Mouse (Mus musculus): Measurements from ENCODE around the gene Fosl1.

The Fosl1 gene

DNA sequence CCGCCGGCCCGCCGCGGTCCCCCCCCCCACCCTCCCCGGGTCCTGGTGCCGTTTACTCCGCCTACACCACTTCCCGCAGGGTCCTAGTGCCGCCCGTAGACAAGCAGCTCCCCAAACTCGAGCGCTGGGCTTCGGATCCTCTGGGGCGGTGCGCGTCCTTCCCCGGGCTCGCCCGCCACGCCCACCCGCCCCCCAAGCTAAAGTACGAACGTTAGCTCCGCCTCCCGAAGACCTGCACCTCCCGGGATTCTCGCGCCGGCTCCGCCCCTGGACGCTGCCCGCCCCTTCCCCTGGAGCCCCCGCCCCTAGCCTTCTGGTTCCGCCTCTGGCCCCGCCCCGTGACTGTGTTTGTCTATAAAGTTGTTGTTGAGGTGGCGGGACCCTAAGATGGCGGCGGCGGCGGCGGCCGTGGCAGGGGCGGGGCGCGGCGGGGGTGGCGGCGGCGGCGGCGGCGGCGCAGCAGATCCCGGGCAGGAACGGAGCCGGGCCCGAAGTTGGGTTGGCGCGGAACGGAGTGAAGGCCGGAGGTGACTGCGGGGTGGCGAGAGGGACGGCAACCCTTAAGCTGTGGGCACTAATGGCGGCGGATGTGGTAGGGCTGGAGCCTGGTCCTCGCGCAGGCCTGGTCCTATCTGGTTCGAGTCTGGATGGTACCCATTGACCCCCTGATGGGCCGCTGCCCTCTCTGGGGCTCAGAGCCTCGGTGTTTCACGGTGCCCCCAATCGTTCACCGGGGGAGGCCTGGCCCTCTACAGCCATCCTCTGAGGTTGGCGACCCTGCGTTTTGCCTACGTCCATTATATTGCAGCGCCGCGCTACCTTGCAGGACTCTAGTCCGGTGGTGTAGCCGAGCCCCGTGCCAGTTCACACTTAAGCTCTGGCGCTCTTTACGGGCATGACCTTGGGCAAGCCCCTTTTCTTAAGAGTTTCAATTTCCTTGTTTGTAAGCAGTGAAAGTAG lies 22.3 kb upstream of the Fosl1 start, which contains the start of the genes Drap1 and AI837181:
Gene Drap1 (minus strand): TSS at position 198 of the 960 bp plus-strand sequence.
Gene AI837181 (plus strand): TSS at position 363 of the 960 bp plus-strand sequence.
- peak; percentile 97 to 98 for DNase-seq

- peak in 1 of 2 experiments; percentile 46 for DNase-seq
Observed at GRCm38 (mm10) chr19:5425906-5426565, 21.3 kb upstream of the Fosl1 start.

- no peak for DNase-seq
Observed at GRCm38 (mm10) chr19:5426640-5427290, 20.6 kb upstream of the Fosl1 start.

DNA sequence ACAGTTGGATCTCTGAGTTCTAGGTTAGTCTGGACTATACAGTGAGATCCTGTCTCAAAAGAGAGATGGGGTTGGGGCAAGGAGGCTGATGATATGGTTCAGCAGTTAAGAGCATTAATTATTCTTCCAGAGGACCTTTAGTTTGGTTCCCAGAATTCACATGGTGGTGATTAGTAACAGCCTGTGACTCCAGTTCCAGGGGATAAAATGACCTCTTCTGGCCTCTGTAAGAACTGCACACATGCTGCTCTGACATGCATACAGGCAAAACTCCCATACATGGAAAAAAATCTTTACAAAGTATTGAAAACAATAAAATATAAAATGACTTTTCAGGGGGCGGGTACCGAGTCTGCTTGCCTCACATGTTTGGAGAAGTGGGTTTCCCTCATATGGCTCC lies 19.3 kb upstream of the Fosl1 start:
- DNase-seq: peak in 1 of 2 experiments; percentile 55

GRCm38 (mm10) chr19:5429219-5429618 lies 18.1 kb upstream of the Fosl1 start:
- no peak for DNase-seq

DNA sequence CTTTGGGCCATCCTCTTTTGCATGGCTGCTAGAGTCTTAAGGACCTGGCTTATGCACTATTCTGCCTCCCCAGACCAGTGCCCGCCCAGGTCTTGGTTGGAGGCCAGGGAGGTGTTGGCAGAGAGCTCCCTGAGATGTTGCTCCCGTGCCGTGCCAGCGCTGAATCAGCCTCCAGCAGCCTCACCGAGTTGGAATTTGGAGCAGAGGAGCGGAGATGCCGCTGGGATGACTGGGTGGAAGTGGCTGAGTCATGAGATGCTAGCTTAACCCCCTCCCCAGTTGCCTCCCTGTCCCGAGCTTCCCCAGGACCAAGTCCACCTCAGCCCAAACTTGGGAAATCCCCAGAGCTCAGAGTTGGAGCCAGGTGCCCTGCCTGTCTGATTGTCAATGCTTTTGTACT lies 17.5 kb upstream of the Fosl1 start:
- peak; percentile 78 to 81 for DNase-seq

DNA sequence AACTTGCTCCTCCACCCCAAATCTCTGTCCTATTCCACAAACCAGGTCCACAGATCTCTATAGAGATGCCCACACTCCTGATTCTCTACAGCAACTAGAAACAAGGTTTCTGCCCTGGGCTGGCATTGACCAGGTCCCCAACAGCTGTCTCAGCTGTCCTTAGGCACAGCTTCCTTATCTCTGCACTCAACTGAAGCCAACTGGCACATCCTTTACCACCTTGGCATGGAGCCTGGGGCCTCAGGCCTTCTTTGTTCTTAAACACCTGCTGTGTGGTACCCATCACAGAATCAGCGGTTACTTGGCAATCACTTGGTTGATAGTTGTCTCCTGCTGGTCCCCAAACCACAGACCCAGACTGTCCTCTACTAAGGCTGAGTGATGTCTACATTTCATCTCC lies 16.9 kb upstream of the Fosl1 start:
- peak in 1 of 2 experiments; percentile 49 for DNase-seq

GRCm38 (mm10) chr19:5431911-5432464 lies 15.4 kb upstream of the Fosl1 start:
- DNase-seq: no peak

GRCm38 (mm10) chr19:5432992-5433852 lies 14.1 kb upstream of the Fosl1 start:
- peak in 1 of 2 experiments; percentile 55 for DNase-seq

DNA sequence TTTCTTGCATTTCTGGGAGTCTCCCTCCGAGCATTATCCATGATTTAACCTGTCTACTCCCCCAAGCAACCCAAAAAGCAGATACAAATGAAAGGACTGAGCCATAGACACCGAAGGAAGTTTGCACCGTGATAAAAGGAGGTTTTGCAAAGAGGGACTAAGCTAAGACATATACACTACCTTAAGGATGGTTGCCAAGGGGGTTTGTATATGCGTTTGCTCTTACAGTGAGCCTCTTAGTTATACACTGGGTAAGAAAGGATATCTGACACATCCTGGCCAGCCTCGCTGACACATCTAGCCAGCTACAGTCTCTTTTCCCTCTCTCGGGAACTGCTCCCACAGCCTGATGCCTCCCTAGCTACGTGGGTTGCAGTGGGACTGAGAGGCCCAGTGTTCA lies 13.4 kb upstream of the Fosl1 start:
- DNase-seq: no peak

DNA sequence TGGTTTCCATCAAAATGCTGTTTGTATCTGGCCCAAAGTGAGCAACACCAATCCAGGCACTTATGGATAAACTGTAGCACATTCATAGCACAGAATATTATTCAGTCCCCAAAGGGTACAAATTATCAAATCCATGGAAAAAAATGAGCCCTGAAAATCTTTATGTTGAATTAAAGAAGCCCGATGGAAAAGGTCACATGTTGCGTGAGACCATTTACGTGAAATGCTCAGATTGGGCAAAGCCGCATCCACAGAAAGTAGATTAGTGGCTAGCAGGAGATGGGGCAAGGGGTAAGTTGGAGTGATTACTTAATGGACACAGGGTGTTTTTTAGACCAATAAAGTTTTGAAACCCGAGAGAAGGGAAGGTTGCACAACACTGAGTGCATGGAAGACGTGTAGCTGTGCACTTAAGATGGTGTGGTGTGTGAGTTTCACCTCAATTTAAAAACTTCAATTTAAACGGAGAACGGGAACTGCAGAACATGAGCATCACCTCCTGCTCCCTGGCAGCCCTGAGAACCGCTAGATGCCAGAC lies 2.9 kb upstream of the Fosl1 start:
- DNase-seq: no peak

- no peak for DNase-seq
Observed at GRCm38 (mm10) chr19:5444954-5445353, 2.4 kb upstream of the Fosl1 start.

DNA sequence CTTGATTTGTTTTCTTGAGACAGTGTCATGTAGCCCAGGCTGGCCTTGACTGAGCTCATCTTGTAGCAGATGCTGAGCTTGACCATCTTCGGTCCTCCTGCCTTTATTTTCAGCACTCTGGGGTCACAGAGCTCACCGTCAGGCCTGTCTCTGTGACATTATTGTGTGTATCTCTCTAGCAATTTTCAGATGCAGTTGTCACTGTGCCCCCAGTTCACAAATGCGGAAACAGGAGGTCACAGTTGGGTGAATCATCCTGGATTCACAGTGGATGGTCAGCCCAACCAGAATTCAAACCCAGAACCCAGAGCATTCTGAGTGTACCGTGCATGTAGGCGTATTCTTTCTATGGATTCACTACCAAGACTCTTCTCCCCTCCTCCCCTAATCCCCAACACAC lies 1.6 kb upstream of the Fosl1 start:
- DNase-seq: no peak

DNA sequence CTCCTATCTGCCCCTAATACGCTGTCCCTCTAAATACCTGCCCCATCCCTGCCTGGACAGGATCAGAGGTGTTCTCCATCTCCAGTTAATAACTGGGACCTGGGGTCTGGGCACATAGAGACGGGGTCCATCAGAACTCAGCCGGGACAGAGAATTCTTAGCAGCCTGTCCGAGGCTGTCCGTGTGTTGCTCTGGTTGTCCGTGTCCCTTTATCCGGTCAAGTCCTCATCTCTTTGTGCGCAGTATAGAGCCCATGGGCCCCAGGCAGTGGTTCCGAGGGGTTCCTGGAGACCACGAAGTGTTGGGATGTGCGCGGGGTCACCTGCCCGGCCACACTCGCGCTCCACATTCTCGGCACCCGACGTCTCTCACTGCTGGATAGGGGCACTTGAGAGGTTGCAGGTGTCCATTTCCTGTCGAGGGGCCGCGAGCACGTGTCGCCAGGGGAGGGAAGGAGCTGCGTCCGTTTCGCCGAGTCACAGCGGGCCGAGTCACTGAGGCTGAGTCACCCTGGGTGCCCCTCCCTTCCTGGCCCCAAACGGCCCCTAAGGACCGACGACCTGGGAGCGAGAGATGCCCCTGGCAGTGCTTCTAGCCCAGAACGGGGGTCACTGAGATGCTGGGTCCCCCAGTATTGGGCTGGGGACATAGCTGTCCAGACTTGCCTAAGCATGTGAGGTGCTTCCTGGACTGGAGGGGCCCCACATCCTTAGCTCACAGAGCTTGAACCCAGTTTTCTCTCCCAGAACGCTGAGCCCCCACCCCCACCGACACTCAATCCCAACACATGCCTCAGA lies 1.2 kb downstream of the Fosl1 start:
- no peak for DNase-seq

- no peak for DNase-seq
Observed at GRCm38 (mm10) chr19:5449673-5450072, 2.3 kb downstream of the Fosl1 start.

DNA sequence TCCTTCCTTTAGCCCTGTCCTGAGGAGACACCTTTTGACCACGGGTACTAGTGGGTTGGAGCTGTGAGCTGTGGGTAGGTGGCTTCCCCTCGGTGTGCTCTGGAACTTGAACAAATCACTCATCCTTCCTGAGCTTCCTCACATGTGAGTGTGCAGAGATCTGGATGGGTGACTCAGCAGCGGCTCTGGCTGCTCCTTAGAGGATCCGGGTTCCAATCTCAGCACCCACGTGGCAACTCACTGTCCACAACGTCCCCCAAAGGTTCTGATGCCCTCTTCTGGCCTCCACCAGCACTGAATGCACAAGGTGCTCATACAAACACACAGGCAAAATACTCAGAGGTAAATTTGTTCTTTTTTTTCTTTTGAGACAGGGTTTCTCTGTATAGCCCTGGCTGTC lies 4.4 kb downstream of the Fosl1 start:
- no peak for DNase-seq

GRCm38 (mm10) chr19:5455037-5455436 lies 7.7 kb downstream of the Fosl1 start:
- DNase-seq: no peak

- no peak for DNase-seq
Observed at GRCm38 (mm10) chr19:5455568-5455967, 8.2 kb downstream of the Fosl1 start.

GRCm38 (mm10) chr19:5456241-5456921 lies 9.0 kb downstream of the Fosl1 start:
- no peak for DNase-seq
